Mouse (Mus musculus): ENCODE measurements at regions not wholly inside any gene's neighbourhood (a gene's known extent, or its start where the extent isn't known, plus 50 kb on each side); places are given as distances from the start of the nearest gene placed in this dataset.

DNA sequence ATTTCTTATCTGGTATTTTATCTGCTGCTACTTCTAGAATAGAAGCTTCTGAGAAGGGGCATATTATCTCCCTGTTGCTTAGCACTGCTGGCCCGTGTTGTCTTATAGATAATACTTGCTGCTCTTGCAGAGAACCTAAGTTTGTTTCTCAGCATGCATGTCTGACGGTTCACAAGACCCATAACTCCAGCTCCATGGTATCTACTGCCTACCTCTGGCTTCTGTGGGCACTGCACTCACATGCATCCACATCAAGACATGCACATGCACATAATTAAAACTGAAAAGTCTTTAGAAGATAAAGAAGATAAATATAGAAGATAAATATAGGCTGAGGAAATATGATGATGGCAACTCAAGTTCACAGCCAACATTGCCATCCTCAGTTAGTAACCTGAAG lies 667.8 kb upstream of the Tmem132c start:
- 51% methylated on average over 2 of the region's 2 CpGs for WGBS
- H3K4me2 ChIP-seq (ENCODE audit: low read depth, low read length), result no peak overlapping the region
- no peaks in the 10 kb centered on the region for H3K36me3 ChIP-seq (replicated peaks; ENCODE audit: control insufficient read depth, insufficient read depth, low read length)

DNA sequence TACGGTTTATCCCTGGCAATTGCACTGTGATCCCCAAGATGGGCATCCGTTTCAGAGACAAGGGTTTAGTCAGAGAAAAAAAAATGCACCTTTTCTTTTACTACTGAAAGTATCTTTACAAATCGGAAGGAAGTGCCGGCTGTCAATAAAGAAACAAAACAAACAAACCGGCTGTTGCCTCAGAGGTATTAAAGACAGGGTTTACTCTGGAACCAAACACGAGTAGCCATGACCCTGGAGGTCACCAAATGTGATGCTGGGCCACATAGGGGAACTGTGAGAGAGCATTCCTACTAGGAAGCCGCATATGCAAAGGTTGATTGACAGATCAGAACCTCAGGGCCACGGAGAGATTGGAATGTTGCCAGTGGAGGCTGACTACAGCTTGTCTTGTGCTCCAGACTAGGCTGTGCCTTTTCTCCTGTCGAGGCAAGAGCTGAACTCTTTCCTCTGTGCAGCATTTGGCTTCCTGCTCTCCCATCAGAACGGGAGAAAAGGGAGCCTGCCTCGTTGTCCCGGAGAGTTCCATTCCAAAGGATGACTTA lies 643.8 kb upstream of the Tmem132c start:
- 63% methylated on average over 12 of the region's 12 CpGs for WGBS
- no peak for ATAC-seq (ENCODE audit: insufficient read depth, low read depth)
- Histone ChIP-seq H3K27me3 (ENCODE audit: control insufficient read depth, insufficient read depth, low read length) (no peaks in the 10 kb centered on the region), H3K4me2 (ENCODE audit: low read depth, low read length) (no peak overlapping the region), H3K9ac (replicated peaks; ENCODE audit: low read depth, low read length) (no peak overlapping the region), H3K4me3 (ENCODE audit: low read depth, low read length) (no peak overlapping the region), H3K27ac (ENCODE audit: low read depth) (no peak overlapping the region), H3K36me3 (replicated peaks; ENCODE audit: control insufficient read depth, insufficient read depth, low read length) (no peaks in the 10 kb centered on the region), H3K9me3 (replicated peaks; ENCODE audit: control insufficient read depth, low read length) (peaks cover 17% of the 10 kb centered on the region; the same call in 1 of the 2 replicates), H3K4me1 (ENCODE audit: control insufficient read depth, insufficient read depth) (no peaks in the 10 kb centered on the region)
- no peak for TF ChIP-seq CTCF (IDR thresholded peaks at IDR 0.05; ENCODE audit: low read depth)
- TF ChIP-seq EP300 (IDR thresholded peaks at IDR 0.05; ENCODE audit: low read depth), result no peak
- DNase-seq (ENCODE audit: low spot score), result no peak

More for the DNA sequence above, 667.8 kb upstream of the Tmem132c start:
- TF ChIP-seq EP300 (IDR thresholded peaks at IDR 0.05; ENCODE audit: low read depth), result no peak
- no peak for TF ChIP-seq CTCF (IDR thresholded peaks at IDR 0.05; ENCODE audit: low read depth)
- H3K9me3 ChIP-seq (replicated peaks; ENCODE audit: control insufficient read depth, low read length), result peaks cover 8% of the 10 kb centered on the region; the same call in 1 of the 2 replicates
- no peaks in the 10 kb centered on the region for H3K27me3 ChIP-seq (ENCODE audit: control insufficient read depth, insufficient read depth, low read length)
- ATAC-seq (ENCODE audit: insufficient read depth, low read depth) (no peak), DNase-seq (ENCODE audit: low spot score) (no peak)
- no peak overlapping the region for H3K4me3 ChIP-seq (ENCODE audit: low read depth, low read length)
- no peaks in the 10 kb centered on the region for H3K4me1 ChIP-seq (ENCODE audit: control insufficient read depth, insufficient read depth)
- H3K27ac ChIP-seq (ENCODE audit: low read depth), result no peak overlapping the region
- no peak overlapping the region for H3K9ac ChIP-seq (replicated peaks; ENCODE audit: low read depth, low read length)

DNA sequence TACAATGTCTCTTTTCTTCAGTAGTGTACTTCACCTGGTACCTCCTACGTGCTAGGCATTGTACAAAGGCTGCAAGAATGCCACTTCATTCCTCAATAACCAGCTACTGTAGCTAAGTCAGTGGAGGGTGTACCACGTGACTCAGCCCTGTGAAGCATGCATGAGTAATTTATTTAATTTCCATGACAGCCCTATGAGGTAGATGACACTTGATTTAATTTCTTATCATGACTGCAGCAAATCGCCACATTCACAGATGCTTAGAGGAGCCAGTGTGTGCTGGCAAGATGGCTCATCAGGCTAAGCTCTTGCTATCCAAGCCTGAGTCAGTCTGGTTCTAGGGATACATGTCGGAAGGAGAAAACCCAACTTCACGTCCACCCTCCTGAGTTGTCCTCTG lies 642.0 kb upstream of the Tmem132c start:
- Histone ChIP-seq H3K9me3 (replicated peaks; ENCODE audit: control insufficient read depth, low read length) (peaks cover 21% of the 10 kb centered on the region; the same call in 1 of the 2 replicates), H3K27me3 (ENCODE audit: control insufficient read depth, insufficient read depth, low read length) (no peaks in the 10 kb centered on the region), H3K36me3 (replicated peaks; ENCODE audit: control insufficient read depth, insufficient read depth, low read length) (no peaks in the 10 kb centered on the region), H3K4me1 (ENCODE audit: control insufficient read depth, insufficient read depth) (no peaks in the 10 kb centered on the region), H3K4me3 (ENCODE audit: low read depth, low read length) (no peak overlapping the region), H3K9ac (replicated peaks; ENCODE audit: low read depth, low read length) (no peak overlapping the region), H3K27ac (ENCODE audit: low read depth) (no peak overlapping the region), H3K4me2 (ENCODE audit: low read depth, low read length) (no peak overlapping the region)
- ATAC-seq (ENCODE audit: insufficient read depth, low read depth) (no peak), DNase-seq (ENCODE audit: low spot score) (no peak)
- WGBS, result 68% methylated on average over 5 of the region's 5 CpGs
- no peak for TF ChIP-seq EP300 (IDR thresholded peaks at IDR 0.05; ENCODE audit: low read depth)
- no peak for TF ChIP-seq CTCF (IDR thresholded peaks at IDR 0.05; ENCODE audit: low read depth)

DNA sequence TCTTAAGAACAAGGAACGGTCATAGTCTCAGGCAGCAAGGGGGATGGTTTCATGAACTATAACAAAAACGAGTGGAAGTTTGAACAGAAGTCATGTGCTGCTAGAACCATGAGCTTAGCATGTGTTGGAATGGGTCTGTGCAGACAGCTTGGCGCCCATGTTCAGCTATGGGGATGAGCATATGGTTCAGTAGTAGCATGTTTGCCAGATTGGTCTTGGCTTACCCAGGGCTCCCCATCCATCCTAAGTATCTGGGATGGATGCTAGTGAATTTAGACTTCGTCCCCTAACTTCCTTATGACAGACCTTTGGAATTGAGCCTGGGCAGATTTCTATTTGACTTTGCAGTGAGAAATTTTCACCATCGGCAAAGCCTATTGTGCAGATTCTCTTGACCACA lies 634.9 kb upstream of the Tmem132c start:
- Histone ChIP-seq H3K27ac (ENCODE audit: low read depth) (no peak overlapping the region), H3K4me2 (ENCODE audit: low read depth, low read length) (no peak overlapping the region), H3K9ac (replicated peaks; ENCODE audit: low read depth, low read length) (no peak overlapping the region), H3K4me1 (ENCODE audit: control insufficient read depth, insufficient read depth) (no peaks in the 10 kb centered on the region), H3K36me3 (replicated peaks; ENCODE audit: control insufficient read depth, insufficient read depth, low read length) (no peaks in the 10 kb centered on the region), H3K27me3 (ENCODE audit: control insufficient read depth, insufficient read depth, low read length) (no peaks in the 10 kb centered on the region), H3K4me3 (ENCODE audit: low read depth, low read length) (no peak overlapping the region), H3K9me3 (replicated peaks; ENCODE audit: control insufficient read depth, low read length) (peaks cover 15% of the 10 kb centered on the region; the same call in 1 of the 2 replicates)
- ATAC-seq (ENCODE audit: insufficient read depth, low read depth), result no peak
- DNase-seq (ENCODE audit: low spot score), result no peak
- 61% methylated on average over 5 of the region's 5 CpGs for WGBS
- TF ChIP-seq EP300 (IDR thresholded peaks at IDR 0.05; ENCODE audit: low read depth), result no peak
- no peak for TF ChIP-seq CTCF (IDR thresholded peaks at IDR 0.05; ENCODE audit: low read depth)

DNA sequence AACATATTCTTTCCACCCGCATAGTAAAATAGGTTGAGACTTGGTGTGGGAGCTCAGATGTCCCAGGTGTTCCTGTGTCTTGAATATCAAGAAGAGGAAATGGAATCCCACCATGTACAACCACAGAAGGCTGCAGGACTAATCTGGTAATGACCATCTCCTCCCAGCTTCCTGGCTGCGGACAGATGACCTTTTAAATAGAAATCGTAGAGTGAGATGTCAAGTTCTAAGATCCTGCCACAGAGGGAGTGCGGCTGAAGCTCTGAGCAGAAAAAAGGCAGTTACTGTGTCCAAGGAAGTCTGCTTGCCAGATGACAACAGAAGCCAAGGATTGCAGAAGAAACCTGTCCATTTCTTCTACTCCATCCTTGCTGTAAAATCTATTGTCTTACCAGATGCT lies 629.0 kb upstream of the Tmem132c start:
- WGBS, result 78% methylated on average over 4 of the region's 4 CpGs
- no peak for DNase-seq (ENCODE audit: low spot score)
- Histone ChIP-seq H3K4me1 (ENCODE audit: control insufficient read depth, insufficient read depth) (no peaks in the 10 kb centered on the region), H3K9ac (replicated peaks; ENCODE audit: low read depth, low read length) (no peak overlapping the region), H3K4me3 (ENCODE audit: low read depth, low read length) (no peak overlapping the region), H3K9me3 (replicated peaks; ENCODE audit: control insufficient read depth, low read length) (peaks cover 10% of the 10 kb centered on the region; the same call in 1 of the 2 replicates), H3K27me3 (ENCODE audit: control insufficient read depth, insufficient read depth, low read length) (no peaks in the 10 kb centered on the region), H3K4me2 (ENCODE audit: low read depth, low read length) (no peak overlapping the region), H3K36me3 (replicated peaks; ENCODE audit: control insufficient read depth, insufficient read depth, low read length) (no peaks in the 10 kb centered on the region), H3K27ac (ENCODE audit: low read depth) (no peak overlapping the region)
- no peak for ATAC-seq (ENCODE audit: insufficient read depth, low read depth)
- no peak for TF ChIP-seq CTCF (IDR thresholded peaks at IDR 0.05; ENCODE audit: low read depth)

DNA sequence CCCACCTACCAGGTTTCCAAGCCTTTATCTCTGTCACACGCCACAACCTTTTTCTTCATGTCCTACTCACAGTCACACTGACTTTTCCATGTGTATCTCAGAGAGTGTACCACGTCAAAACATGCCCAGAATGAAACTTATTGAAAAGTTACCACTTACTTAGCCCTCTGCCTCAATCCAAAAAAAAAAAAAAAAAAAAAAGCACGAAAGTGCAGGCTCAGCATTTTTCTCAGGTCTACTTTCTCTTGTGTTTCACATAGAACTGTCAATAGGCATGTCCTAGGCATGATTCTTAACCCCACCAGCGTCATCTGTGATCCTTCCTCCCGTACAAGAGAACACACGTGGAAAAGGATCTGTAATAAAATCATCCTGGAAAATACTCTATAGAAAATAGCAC lies 619.1 kb upstream of the Tmem132c start:
- no peak for DNase-seq (ENCODE audit: low spot score)
- H3K27me3 ChIP-seq (ENCODE audit: control insufficient read depth, insufficient read depth, low read length), result no peaks in the 10 kb centered on the region
- H3K4me3 ChIP-seq (ENCODE audit: low read depth, low read length), result no peak overlapping the region
- H3K36me3 ChIP-seq (replicated peaks; ENCODE audit: control insufficient read depth, insufficient read depth, low read length), result no peaks in the 10 kb centered on the region
- WGBS, result 55% methylated on average over 6 of the region's 6 CpGs
- H3K9ac ChIP-seq (replicated peaks; ENCODE audit: low read depth, low read length), result no peak overlapping the region
- no peak for TF ChIP-seq EP300 (IDR thresholded peaks at IDR 0.05; ENCODE audit: low read depth)
- TF ChIP-seq CTCF (IDR thresholded peaks at IDR 0.05; ENCODE audit: low read depth), result no peak
- ATAC-seq (ENCODE audit: insufficient read depth, low read depth), result no peak
- no peaks in the 10 kb centered on the region for H3K4me1 ChIP-seq (ENCODE audit: control insufficient read depth, insufficient read depth)
- no peaks in the 10 kb centered on the region for H3K9me3 ChIP-seq (replicated peaks; ENCODE audit: control insufficient read depth, low read length)
- H3K4me2 ChIP-seq (ENCODE audit: low read depth, low read length), result no peak overlapping the region
- no peak overlapping the region for H3K27ac ChIP-seq (ENCODE audit: low read depth)
